Mouse (Mus musculus): ENCODE data around the gene Olfr513. TPM values are rescaled to one million over a fixed set of nuclear protein-coding genes. Genes with fewer than 3 reads are reported as not detected.

Gene Olfr513
- polyA plus RNA-seq (2017; shearing (Covaris generic)): not detected

GRCm38 (mm10) chr7:108750673-108751072, at the start of gene Olfr513:
Gene Olfr513 (plus strand): TSS chr7:108750973.

GRCm38 (mm10) chr7:108713020-108713419, 37.8 kb upstream of the Olfr513 start, which contains the start of gene Olfr512:
Gene Olfr512 (plus strand): TSS chr7:108713320.

Other genes starting within 250 kb of the Olfr513 start
- gene Olfr502, start 225.9 kb upstream of the Olfr513 start, polyA plus RNA-seq (2017; shearing (Covaris generic)): not detected
- not detected for gene Olfr503, start 206.4 kb upstream of the Olfr513 start, polyA plus RNA-seq (2017; shearing (Covaris generic))
- gene Olfr504, start 185.2 kb upstream of the Olfr513 start, polyA plus RNA-seq (2017; shearing (Covaris generic)): not detected
- gene Olfr506, start 140.2 kb upstream of the Olfr513 start, polyA plus RNA-seq (2017; shearing (Covaris generic)): not detected
- gene Olfr507, start 129.2 kb upstream of the Olfr513 start, polyA plus RNA-seq (2017; shearing (Covaris generic)): not detected
- 0.22 TPM for gene Olfr508, start 121.0 kb upstream of the Olfr513 start, polyA plus RNA-seq (2017; shearing (Covaris generic))
- gene Olfr509, start 99.1 kb upstream of the Olfr513 start, polyA plus RNA-seq (2017; shearing (Covaris generic)): not detected
- gene Olfr510, start 84.6 kb upstream of the Olfr513 start, polyA plus RNA-seq (2017; shearing (Covaris generic)): not detected
- gene Olfr512, start 37.7 kb upstream of the Olfr513 start, polyA plus RNA-seq (2017; shearing (Covaris generic)): not detected
- not detected for gene Olfr514, start 75.0 kb downstream of the Olfr513 start, polyA plus RNA-seq (2017; shearing (Covaris generic))
- gene Olfr516, start 99.6 kb downstream of the Olfr513 start, polyA plus RNA-seq (2017; shearing (Covaris generic)): not detected
- gene Olfr517, start 121.4 kb downstream of the Olfr513 start, polyA plus RNA-seq (2017; shearing (Covaris generic)): not detected
- gene Olfr518, start 134.0 kb downstream of the Olfr513 start, polyA plus RNA-seq (2017; shearing (Covaris generic)): not detected
- gene Olfr519, start 143.4 kb downstream of the Olfr513 start, polyA plus RNA-seq (2017; shearing (Covaris generic)): not detected
- 0.07 TPM for gene Nlrp10, start 179.2 kb downstream of the Olfr513 start, polyA plus RNA-seq (2017; shearing (Covaris generic))
- gene Eif3f, start 183.4 kb downstream of the Olfr513 start, polyA plus RNA-seq (2017; shearing (Covaris generic)): 31.2 TPM
- gene Tub, start 199.4 kb downstream of the Olfr513 start, polyA plus RNA-seq (2017; shearing (Covaris generic)): 0.82 TPM